Comparison of ENCODE assay signal across 8 mouse cellular contexts in genomic region chr10:81288601-81289000, GRCm38 (mm10). TPM values are rescaled to one million over a fixed set of nuclear protein-coding genes. Genes with fewer than 3 reads are reported as not detected.
DNase-seq lines count a peak whose midpoint lies in the region; ATAC-seq and TF ChIP-seq lines count a peak whose summit lies in the region.

No protein-coding gene starts in this region.

- H3K27me3 ChIP-seq in liver, embryonic 11.5 days (replicated peaks; ENCODE audit: control insufficient read depth, insufficient read depth, low read length): peaks cover 31% of the 10 kb centered on the region
- H3K27me3 ChIP-seq in cerebellum, adult 2 months (ENCODE audit: control insufficient read depth, insufficient read depth, low read length): no peaks in the 10 kb centered on the region
- peaks cover 16% of the 10 kb centered on the region; the same call in 1 of the 2 replicates for H3K27me3 ChIP-seq in lung, postnatal 0 days (replicated peaks; ENCODE audit: insufficient read depth, low read length)
- H3K27me3 ChIP-seq in forebrain, embryonic 16.5 days (replicated peaks; ENCODE audit: control insufficient read depth, insufficient read depth, low read length): peaks cover 6% of the 10 kb centered on the region

- H3K36me3 ChIP-seq in liver, embryonic 11.5 days (ENCODE audit: control insufficient read depth, insufficient read depth, low read length): no peaks in the 10 kb centered on the region
- no peaks in the 10 kb centered on the region for H3K36me3 ChIP-seq in lung, postnatal 0 days (ENCODE audit: insufficient read depth, low read length)
- H3K36me3 ChIP-seq in forebrain, embryonic 16.5 days (ENCODE audit: control insufficient read depth, insufficient read depth): no peaks in the 10 kb centered on the region

- DNase-seq in adrenal gland, postnatal 14 days: peak; percentile 68
- DNase-seq in adrenal gland, adult 8-10 months: no peak
- peak; percentile 56 for DNase-seq in liver
- no peak for DNase-seq in liver, embryonic 11.5 days (ENCODE audit: low spot score)
- DNase-seq in cerebellum, adult 2 months: peak in 1 of 2 experiments; percentile 64
- DNase-seq in lung, postnatal 0 days (ENCODE audit: low spot score): no peak

- H3K9me3 ChIP-seq in liver, embryonic 11.5 days (ENCODE audit: control insufficient read depth, low read length): no peaks in the 10 kb centered on the region
- no peaks in the 10 kb centered on the region for H3K9me3 ChIP-seq in lung, postnatal 0 days (ENCODE audit: low read length)
- H3K9me3 ChIP-seq in forebrain, embryonic 16.5 days (ENCODE audit: control insufficient read depth, low read length): no peaks in the 10 kb centered on the region

- H3K4me3 ChIP-seq in liver, embryonic 11.5 days (ENCODE audit: low read depth, low read length): no peak overlapping the region
- no peak overlapping the region for H3K4me3 ChIP-seq in cerebellum, adult 2 months (replicated peaks; ENCODE audit: insufficient read depth, low read depth, low read length)
- H3K4me3 ChIP-seq in lung, postnatal 0 days (ENCODE audit: low read depth, low read length): no peak overlapping the region
- no peak overlapping the region for H3K4me3 ChIP-seq in forebrain, embryonic 16.5 days (replicated peaks; ENCODE audit: low read length)

- H3K4me1 ChIP-seq in liver, embryonic 11.5 days (replicated peaks; ENCODE audit: control insufficient read depth, insufficient read depth, low read length): peaks cover 31% of the 10 kb centered on the region
- no peaks in the 10 kb centered on the region; the same call in 1 of the 2 replicates for H3K4me1 ChIP-seq in cerebellum, adult 2 months (ENCODE audit: control insufficient read depth, insufficient read depth, low read length)
- H3K4me1 ChIP-seq in lung, postnatal 0 days (ENCODE audit: insufficient read depth, low read depth, low read length): peaks cover 21% of the 10 kb centered on the region; the same call in 1 of the 2 replicates
- peaks cover 27% of the 10 kb centered on the region for H3K4me1 ChIP-seq in forebrain, embryonic 16.5 days (replicated peaks; ENCODE audit: control insufficient read depth, insufficient read depth, low read length)

- ATAC-seq in liver, embryonic 11.5 days (replicated peaks; ENCODE audit: low FRiP score): no peak
- ATAC-seq in lung, postnatal 0 days: no peak
- ATAC-seq in granulocyte monocyte progenitor cell, adult 5-6 weeks (replicated peaks; ENCODE audit: poor library complexity, severe bottlenecking): no peak
- no peak for ATAC-seq in forebrain, embryonic 16.5 days

- peak; percentile 68; the same call in 1 of the 2 replicates for TF ChIP-seq CTCF in cerebellum, adult 2 months (IDR thresholded peaks at IDR 0.05; ENCODE audit: borderline replicate concordance, insufficient read depth, low read depth, low read length)
- TF ChIP-seq CTCF in lung, postnatal 0 days (IDR thresholded peaks at IDR 0.05): peak; percentile 76

- no peak for TF ChIP-seq POLR2A in cerebellum, adult 2 months (IDR thresholded peaks at IDR 0.05; ENCODE audit: borderline replicate concordance, insufficient read depth, low read length)

- WGBS in liver, embryonic 11.5 days: 30% methylated on average over 6 of the region's 6 CpGs
- WGBS in cerebellum, adult 2 months: 30% methylated on average over 6 of the region's 6 CpGs
- WGBS in lung, postnatal 0 days: 31% methylated on average over 6 of the region's 6 CpGs
- WGBS in forebrain, embryonic 16.5 days: 39% methylated on average over 6 of the region's 6 CpGs

- no peak overlapping the region for H3K4me2 ChIP-seq in liver, embryonic 11.5 days
- peak overlapping the region; percentile 25; the same call in 1 of the 2 replicates for H3K4me2 ChIP-seq in lung, postnatal 0 days (replicated peaks; ENCODE audit: low read depth, low read length)
- no peak overlapping the region for H3K4me2 ChIP-seq in forebrain, embryonic 16.5 days (ENCODE audit: low read length)

- no peak for TF ChIP-seq EP300 in lung, postnatal 0 days (IDR thresholded peaks at IDR 0.05)

- no peak overlapping the region for H3K27ac ChIP-seq in liver, embryonic 11.5 days (ENCODE audit: low read depth, low read length)
- no peak overlapping the region for H3K27ac ChIP-seq in cerebellum, adult 2 months (ENCODE audit: insufficient read depth, low read length)
- H3K27ac ChIP-seq in lung, postnatal 0 days (ENCODE audit: low read length): peak overlapping the region; percentile 57; the same call in 1 of the 2 replicates
- no peak overlapping the region for H3K27ac ChIP-seq in forebrain, embryonic 16.5 days (ENCODE audit: low read length)

- no peak overlapping the region for H3K9ac ChIP-seq in liver, embryonic 11.5 days (ENCODE audit: low read depth, low read length)
- H3K9ac ChIP-seq in lung, postnatal 0 days (replicated peaks; ENCODE audit: low read depth): 0 out of 2 replicates have a peak overlapping the region, but pooled peaks have one; percentile 2
- no peak overlapping the region for H3K9ac ChIP-seq in forebrain, embryonic 16.5 days (replicated peaks; ENCODE audit: low read depth, low read length)

RNA-seq across cellular contexts. Expression of gene Tjp3, which starts 2.8 kb away (rescaled TPM):
- total RNA-seq in adrenal gland, postnatal 14 days (2021): 0.90 and 1.6 TPM in 2 replicates
- under 1 TPM; 0.22 to 0.81 (median 0.29) TPM for total RNA-seq in adrenal gland, adult 8-10 months (2022)
- polyA plus RNA-seq in liver, embryonic 11.5 days (2014; fragmentation: Nextera tagmentation; extraction: Ambion mirVana): 1.8 TPM in 2 replicates
- 0.51 and 1.2 TPM in 2 replicates for polyA plus RNA-seq in cerebellum, adult 2 months (2012; rRNA removed)
- polyA plus RNA-seq in lung, postnatal 0 days (2015; fragmentation: Nextera tagmentation; extraction: Ambion mirVana): 24.1 and 30.8 TPM in 2 replicates
- total RNA-seq in granulocyte monocyte progenitor cell, adult 5-6 weeks (2014; fragmentation: Nextera tagmentation): 1.0 and 8.4 TPM in 2 replicates
- 1.3 and 6.2 TPM in 2 replicates for total RNA-seq in granulocyte monocyte progenitor cell, adult 5-6 weeks (2017)
- 7.3 and 8.3 TPM in 2 replicates for polyA plus RNA-seq in forebrain, embryonic 16.5 days (2015; fragmentation: Nextera tagmentation; extraction: Ambion mirVana)

RNA-seq across cellular contexts. Expression of gene Pip5k1c, which starts 4.2 kb away (rescaled TPM):
- 38.7 and 46.9 TPM in 2 replicates for total RNA-seq in adrenal gland, postnatal 14 days (2021)
- 10 to 100 TPM; 42.6 to 61.1 (median 53.3) TPM for total RNA-seq in adrenal gland, adult 8-10 months (2022)
- 40.0 and 42.5 TPM in 2 replicates for polyA plus RNA-seq in liver, embryonic 11.5 days (2014; fragmentation: Nextera tagmentation; extraction: Ambion mirVana)
- polyA plus RNA-seq in cerebellum, adult 2 months (2012; rRNA removed): 288 and 314 TPM in 2 replicates
- polyA plus RNA-seq in lung, postnatal 0 days (2015; fragmentation: Nextera tagmentation; extraction: Ambion mirVana): 31.2 and 32.4 TPM in 2 replicates
- 32.4 and 42.7 TPM in 2 replicates for total RNA-seq in granulocyte monocyte progenitor cell, adult 5-6 weeks (2014; fragmentation: Nextera tagmentation)
- total RNA-seq in granulocyte monocyte progenitor cell, adult 5-6 weeks (2017): 24.7 and 32.7 TPM in 2 replicates
- 138 and 143 TPM in 2 replicates for polyA plus RNA-seq in forebrain, embryonic 16.5 days (2015; fragmentation: Nextera tagmentation; extraction: Ambion mirVana)

RNA-seq across cellular contexts. Expression of gene Apba3, which starts 21.8 kb away (rescaled TPM):
- total RNA-seq in adrenal gland, postnatal 14 days (2021): 95.0 and 100 TPM in 2 replicates
- total RNA-seq in adrenal gland, adult 8-10 months (2022): 10 to 100 TPM; 61.9 to 72.3 (median 66.4) TPM
- 47.5 and 55.0 TPM in 2 replicates for polyA plus RNA-seq in liver, embryonic 11.5 days (2014; fragmentation: Nextera tagmentation; extraction: Ambion mirVana)
- 61.8 and 63.9 TPM in 2 replicates for polyA plus RNA-seq in cerebellum, adult 2 months (2012; rRNA removed)
- 47.9 and 49.4 TPM in 2 replicates for polyA plus RNA-seq in lung, postnatal 0 days (2015; fragmentation: Nextera tagmentation; extraction: Ambion mirVana)
- 19.7 and 29.1 TPM in 2 replicates for total RNA-seq in granulocyte monocyte progenitor cell, adult 5-6 weeks (2014; fragmentation: Nextera tagmentation)
- 14.2 and 19.9 TPM in 2 replicates for total RNA-seq in granulocyte monocyte progenitor cell, adult 5-6 weeks (2017)
- polyA plus RNA-seq in forebrain, embryonic 16.5 days (2015; fragmentation: Nextera tagmentation; extraction: Ambion mirVana): 39.1 and 41.6 TPM in 2 replicates

RNA-seq across cellular contexts. Expression of gene Mrpl54, which starts 21.9 kb away (rescaled TPM):
- total RNA-seq in adrenal gland, postnatal 14 days (2021): 108 and 113 TPM in 2 replicates
- 100 to 1,000 TPM; 100 to 139 (median 113) TPM for total RNA-seq in adrenal gland, adult 8-10 months (2022)
- 226 and 233 TPM in 2 replicates for polyA plus RNA-seq in liver, embryonic 11.5 days (2014; fragmentation: Nextera tagmentation; extraction: Ambion mirVana)
- polyA plus RNA-seq in cerebellum, adult 2 months (2012; rRNA removed): 81.4 and 84.9 TPM in 2 replicates
- polyA plus RNA-seq in lung, postnatal 0 days (2015; fragmentation: Nextera tagmentation; extraction: Ambion mirVana): 132 and 162 TPM in 2 replicates
- total RNA-seq in granulocyte monocyte progenitor cell, adult 5-6 weeks (2014; fragmentation: Nextera tagmentation): 94.0 and 105 TPM in 2 replicates
- 161 and 185 TPM in 2 replicates for total RNA-seq in granulocyte monocyte progenitor cell, adult 5-6 weeks (2017)
- polyA plus RNA-seq in forebrain, embryonic 16.5 days (2015; fragmentation: Nextera tagmentation; extraction: Ambion mirVana): 84.0 and 90.1 TPM in 2 replicates

RNA-seq across cellular contexts. Expression of gene Cactin, which starts 32.3 kb away (rescaled TPM):
- 33.1 and 40.7 TPM in 2 replicates for total RNA-seq in adrenal gland, postnatal 14 days (2021)
- total RNA-seq in adrenal gland, adult 8-10 months (2022): 10 to 100 TPM; 37.7 to 47.5 (median 42.5) TPM
- 49.9 and 51.9 TPM in 2 replicates for polyA plus RNA-seq in liver, embryonic 11.5 days (2014; fragmentation: Nextera tagmentation; extraction: Ambion mirVana)
- polyA plus RNA-seq in cerebellum, adult 2 months (2012; rRNA removed): 36.3 and 36.9 TPM in 2 replicates
- 20.3 and 23.0 TPM in 2 replicates for polyA plus RNA-seq in lung, postnatal 0 days (2015; fragmentation: Nextera tagmentation; extraction: Ambion mirVana)
- 16.2 and 16.3 TPM in 2 replicates for total RNA-seq in granulocyte monocyte progenitor cell, adult 5-6 weeks (2014; fragmentation: Nextera tagmentation)
- 19.4 and 26.5 TPM in 2 replicates for total RNA-seq in granulocyte monocyte progenitor cell, adult 5-6 weeks (2017)
- polyA plus RNA-seq in forebrain, embryonic 16.5 days (2015; fragmentation: Nextera tagmentation; extraction: Ambion mirVana): 36.8 and 38.3 TPM in 2 replicates

Comparison
In these comparisons a context has a peak if more than half of its experiments do, and no peak if none do; other contexts are left out.
1. DNase-seq: peak in adrenal gland, postnatal 14 days (single experiment) and liver (single experiment); none in adrenal gland, adult 8-10 months (single experiment), liver, embryonic 11.5 days (single experiment) and lung, postnatal 0 days (single experiment).